Mouse (Mus musculus) kidney, postnatal 0 days (tissue): ENCODE results near the gene Mpdz. TPM values are rescaled to one million over a fixed set of nuclear protein-coding genes. Genes with fewer than 3 reads are reported as not detected.

Experiments used
- ATAC-seq: fragments of 200-750 bp; cut with Nextera tagmentation; replicated peaks from 2 replicates; pipeline ENCODE4 v1.8.0; 2017; ENCODE audit warnings: low read depth, moderate number of reproducible peaks, moderate TSS enrichment, moderate library complexity; ENCODE audit not compliant: low FRiP score
- DNase-seq: peaks from one replicate; pipeline ENCODE4 v3.0.0-alpha.2; 2016; ENCODE audit warnings: low spot score
- H3K27ac ChIP-seq: fragments of 300-500 bp; sonication (generic); 2 replicates; pipeline ENCODE4 v1.5.1; 2014; ENCODE audit warnings: mild to moderate bottlenecking
- H3K27me3 ChIP-seq: fragments of 300-500 bp; sonication (generic); 2 replicates; pipeline ENCODE4 v1.6.1; 2014; ENCODE audit warnings: low read length, mixed read lengths; ENCODE audit not compliant: insufficient read depth
- H3K36me3 ChIP-seq: fragments of 300-500 bp; sonication (generic); 2 replicates; pipeline ENCODE4 v1.6.1; 2014; ENCODE audit warnings: low read length, mixed read lengths; ENCODE audit not compliant: insufficient read depth
- H3K4me1 ChIP-seq: fragments of 300-500 bp; sonication (generic); replicated peaks from 2 replicates; pipeline ENCODE4 v1.6.1; 2014; ENCODE audit warnings: antibody characterized with exemption, low read length, mixed read lengths; ENCODE audit not compliant: insufficient read depth
- H3K4me2 ChIP-seq: fragments of 300-500 bp; sonication (generic); 2 replicates; pipeline ENCODE4 v1.6.1; 2014; ENCODE audit warnings: mild to moderate bottlenecking, low read length, moderate library complexity, mixed read lengths
- H3K4me3 ChIP-seq: fragments of 300-500 bp; sonication (generic); replicated peaks from 2 replicates; pipeline ENCODE4 v1.5.1; 2014; ENCODE audit warnings: low read depth, low read length
- H3K9ac ChIP-seq: fragments of 300-500 bp; sonication (generic); 2 replicates; pipeline ENCODE4 v1.6.1; 2014; ENCODE audit warnings: low read depth, low read length
- H3K9me3 ChIP-seq: fragments of 300-500 bp; sonication (generic); replicated peaks from 2 replicates; pipeline ENCODE4 v1.6.1; 2016; ENCODE audit warnings: low read length, inconsistent platforms, mixed read lengths
- CTCF ChIP-seq: IDR thresholded peaks from 2 replicates; pipeline ENCODE4 v1.5.1; 2016; ENCODE audit warnings: antibody characterized with exemption, low read depth, mild to moderate bottlenecking, moderate library complexity
- WGBS: fragments of 180-500 bp; shearing (Covaris S2); extraction: QIAGEN DNeasy Blood & Tissue Kit; methylation state at CpG from one replicate; pipeline ENCODE4 v1.1.7; 2014; 5-methylcytosine and 5-hydroxymethylcytosine counted together
- polyA plus RNA-seq: library from polyadenylated mRNA; unstranded; fragments of >200 nt; fragmentation: Nextera tagmentation; extraction: Ambion mirVana; gene quantifications from 2 replicates; pipeline ENCODE4 v1.2.1, GENCODE M21; 2015

Gene Mpdz
- polyA plus RNA-seq, 1 experiment from 2014 or later, result 16.1 TPM

- Histone ChIP-seq H3K4me2 (no peak overlapping the region), H3K27ac (no peak overlapping the region), H3K4me3 (no peak overlapping the region), H3K27me3 (no peaks in the 10 kb centered on the region), H3K9me3 (no peaks in the 10 kb centered on the region), H3K9ac (no peak overlapping the region), H3K4me1 (no peaks in the 10 kb centered on the region), H3K36me3 (no peaks in the 10 kb centered on the region)
- no peak for TF ChIP-seq CTCF
- ATAC-seq, result no peak
- no peak for DNase-seq
- 43% methylated on average over 2 of the region's 2 CpGs for WGBS
These were observed 193.4 kb downstream of the Mpdz start for GRCm38 (mm10) chr4:81249245-81249644.

GRCm38 (mm10) chr4:81236227-81236626 is 206.4 kb downstream of the Mpdz start:
- 67% methylated on average over 5 of the region's 5 CpGs for WGBS
- H3K4me2 ChIP-seq, result no peak overlapping the region
- no peak overlapping the region for H3K27ac ChIP-seq
- ATAC-seq (no peak), DNase-seq (no peak)
- H3K4me1 ChIP-seq, result no peaks in the 10 kb centered on the region
- H3K27me3 ChIP-seq, result no peaks in the 10 kb centered on the region
- no peaks in the 10 kb centered on the region for H3K36me3 ChIP-seq
- no peaks in the 10 kb centered on the region for H3K9me3 ChIP-seq
- no peak overlapping the region for H3K9ac ChIP-seq
- no peak overlapping the region for H3K4me3 ChIP-seq
- TF ChIP-seq CTCF, result no peak
